Mouse (Mus musculus): Measurements from ENCODE around the gene Nlrc4. TPM values are rescaled to one million over a fixed set of nuclear protein-coding genes. Genes with fewer than 3 reads are reported as not detected.

The Nlrc4 gene
- polyA plus RNA-seq, 1 experiment from 2014 or later, result 0.18 TPM

DNA sequence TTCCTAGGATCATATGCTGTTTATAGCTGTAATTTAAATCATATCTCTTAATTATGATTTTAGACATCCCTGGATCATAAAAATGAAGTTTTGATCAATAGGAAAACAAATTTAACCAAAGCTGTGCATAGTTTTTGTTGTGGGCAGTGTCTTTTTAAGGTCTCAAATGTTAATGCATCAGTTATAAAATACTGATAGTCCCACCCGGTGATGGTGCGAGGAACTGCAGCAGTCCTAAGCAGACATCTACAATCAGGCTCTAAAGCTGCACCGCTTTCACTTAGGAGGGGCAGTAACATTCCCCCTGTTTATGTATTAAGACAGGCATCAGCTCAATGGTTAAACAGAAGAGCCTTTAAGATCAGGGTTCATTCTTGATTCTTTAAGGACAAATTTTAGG is 69.1 kb downstream of the Nlrc4 start:
- Histone ChIP-seq H3K9ac (no peak overlapping the region), H3K27ac (no peak overlapping the region), H3K4me1 (no peaks in the 10 kb centered on the region), H3K4me3 (no peak overlapping the region), H3K27me3 (replicated peaks) (no peaks in the 10 kb centered on the region), H3K4me2 (replicated peaks) (no peak overlapping the region), H3K36me3 (peaks cover 38% of the 10 kb centered on the region), H3K9me3 (no peaks in the 10 kb centered on the region)
- 83% methylated on average over 3 of the region's 3 CpGs for WGBS
- ATAC-seq (ENCODE audit: low FRiP score, low read depth), result no peak

DNA sequence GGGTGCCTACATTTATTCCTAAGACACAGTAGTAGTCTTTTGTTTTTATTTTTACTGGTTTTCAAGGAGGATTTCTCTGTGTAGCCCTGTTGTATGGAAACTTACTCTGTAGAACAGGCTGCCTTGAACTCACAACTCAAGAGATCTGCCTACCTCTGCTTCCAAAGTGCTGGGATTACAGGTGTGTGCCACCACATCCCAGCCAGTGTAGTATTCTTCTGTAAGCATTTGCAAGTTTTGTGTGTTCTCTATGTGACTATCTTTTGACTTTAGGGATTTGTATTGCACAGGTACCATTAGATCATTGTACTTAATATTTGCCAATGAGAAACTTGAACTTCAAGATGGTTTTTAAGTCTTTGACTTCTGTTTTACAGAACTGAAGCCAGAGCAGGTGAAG is 72.3 kb downstream of the Nlrc4 start:
- H3K27ac ChIP-seq, result no peak overlapping the region
- H3K9ac ChIP-seq, result no peak overlapping the region
- no peak for ATAC-seq (ENCODE audit: low FRiP score, low read depth)
- H3K4me3 ChIP-seq, result no peak overlapping the region
- no peaks in the 10 kb centered on the region for H3K4me1 ChIP-seq
- H3K27me3 ChIP-seq (replicated peaks), result no peaks in the 10 kb centered on the region
- no peak overlapping the region for H3K4me2 ChIP-seq (replicated peaks)
- H3K9me3 ChIP-seq, result no peaks in the 10 kb centered on the region
- H3K36me3 ChIP-seq, result peaks cover 69% of the 10 kb centered on the region

DNA sequence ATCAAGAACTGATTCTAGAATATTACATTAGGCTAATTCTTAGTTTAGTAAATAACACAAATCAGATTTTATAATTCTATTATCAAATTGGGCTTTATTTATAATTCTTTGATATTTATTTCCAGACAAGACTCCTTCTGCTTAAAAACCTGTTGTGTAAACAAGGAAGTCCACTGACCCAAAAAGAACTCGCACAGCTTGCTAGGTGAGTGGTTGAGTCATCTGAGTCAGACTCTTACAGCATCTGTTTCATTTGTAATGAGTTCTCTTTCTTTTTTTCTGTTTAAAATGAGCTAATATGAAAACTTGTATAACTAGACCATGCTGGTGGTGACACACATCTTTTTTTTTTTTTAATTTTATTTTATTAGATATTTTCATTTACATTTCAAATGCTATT is 82.0 kb downstream of the Nlrc4 start:
- H3K27ac ChIP-seq, result no peak overlapping the region
- H3K4me3 ChIP-seq, result no peak overlapping the region
- no peak overlapping the region for H3K4me2 ChIP-seq (replicated peaks)
- H3K36me3 ChIP-seq, result peaks cover 69% of the 10 kb centered on the region
- H3K27me3 ChIP-seq (replicated peaks), result no peaks in the 10 kb centered on the region
- 96% methylated on average over 1 of the region's 1 CpGs for WGBS
- H3K9me3 ChIP-seq, result no peaks in the 10 kb centered on the region
- ATAC-seq (ENCODE audit: low FRiP score, low read depth), result no peak
- H3K4me1 ChIP-seq, result no peaks in the 10 kb centered on the region
- H3K9ac ChIP-seq, result no peak overlapping the region

Other genes with a start within 250 kb of the Nlrc4 start
- gene Memo1, start 163.6 kb downstream of the Nlrc4 start, polyA plus RNA-seq (2016; fragmentation: Nextera tagmentation; extraction: Ambion mirVana), result 73.7 and 77.1 TPM in 2 replicates
- 209 and 229 TPM in 2 replicates for gene Dpy30, start 135.2 kb downstream of the Nlrc4 start, polyA plus RNA-seq (2016; fragmentation: Nextera tagmentation; extraction: Ambion mirVana)
- gene Spast, start 120.2 kb downstream of the Nlrc4 start, polyA plus RNA-seq (2016; fragmentation: Nextera tagmentation; extraction: Ambion mirVana), result 55.9 TPM in 2 replicates
- gene Slc30a6, start 63.5 kb downstream of the Nlrc4 start, polyA plus RNA-seq (2016; fragmentation: Nextera tagmentation; extraction: Ambion mirVana), result 26.6 and 28.7 TPM in 2 replicates
- gene Yipf4, start 30.4 kb upstream of the Nlrc4 start, polyA plus RNA-seq (2016; fragmentation: Nextera tagmentation; extraction: Ambion mirVana), result 58.0 and 64.6 TPM in 2 replicates
- 91.9 and 95.6 TPM in 2 replicates for gene Birc6, start 69.2 kb upstream of the Nlrc4 start, polyA plus RNA-seq (2016; fragmentation: Nextera tagmentation; extraction: Ambion mirVana)

Data from neural tube, embryonic 12.5 days (tissue).